Mouse (Mus musculus): ENCODE data around the gene Ntm. TPM values are rescaled to one million over a fixed set of nuclear protein-coding genes. Genes with fewer than 3 reads are reported as not detected.

The Ntm gene
- polyA plus RNA-seq, 1 experiment, result not detected

DNA sequence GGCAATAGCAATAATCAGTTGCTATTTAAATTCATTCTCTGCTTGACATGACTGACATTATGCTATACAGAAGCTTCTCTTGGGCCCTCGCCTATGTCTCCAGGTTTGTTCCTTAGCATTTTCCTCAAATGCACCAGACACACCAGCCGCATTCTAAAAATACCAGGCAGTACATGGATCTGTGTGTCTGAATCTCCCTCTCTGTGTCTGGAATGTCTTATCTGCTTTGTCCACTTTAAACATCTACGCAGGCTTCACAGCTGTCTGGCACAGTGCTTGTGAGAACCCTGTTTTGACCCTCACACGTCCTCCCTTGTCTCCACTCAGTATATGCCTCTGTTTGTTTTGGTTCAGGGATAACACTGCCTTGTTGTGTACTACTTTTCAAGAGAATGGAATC lies 937.3 kb downstream of the Ntm start:
- Histone ChIP-seq H3K79me2 (ENCODE audit: control insufficient read depth, insufficient read depth) (no peaks in the 10 kb centered on the region), H3K4me3 (ENCODE audit: insufficient read depth, poor library complexity, severe bottlenecking) (no peak overlapping the region), H3K27me3 (ENCODE audit: control insufficient read depth, insufficient read depth, insufficient read length) (no peaks in the 10 kb centered on the region), H3K79me3 (ENCODE audit: low read depth) (no peaks in the 10 kb centered on the region), H3ac (ENCODE audit: control insufficient read depth, insufficient read length, low read depth) (no peak overlapping the region), H3K36me3 (ENCODE audit: control insufficient read depth, insufficient read depth) (no peaks in the 10 kb centered on the region)
- no peak for TF ChIP-seq FOSL1 (IDR thresholded peaks at IDR 0.05; ENCODE audit: insufficient read depth, low read length, poor library complexity, severe bottlenecking)
- no peak for TF ChIP-seq MYOD1 (IDR thresholded peaks at IDR 0.05; ENCODE audit: control insufficient read depth, insufficient read length, low read depth)
- no peak for TF ChIP-seq CTCF (IDR thresholded peaks at IDR 0.05; ENCODE audit: control insufficient read depth, insufficient read depth, insufficient read length)
- TF ChIP-seq USF1 (IDR thresholded peaks at IDR 0.05; ENCODE audit: low read depth), result no peak

DNA sequence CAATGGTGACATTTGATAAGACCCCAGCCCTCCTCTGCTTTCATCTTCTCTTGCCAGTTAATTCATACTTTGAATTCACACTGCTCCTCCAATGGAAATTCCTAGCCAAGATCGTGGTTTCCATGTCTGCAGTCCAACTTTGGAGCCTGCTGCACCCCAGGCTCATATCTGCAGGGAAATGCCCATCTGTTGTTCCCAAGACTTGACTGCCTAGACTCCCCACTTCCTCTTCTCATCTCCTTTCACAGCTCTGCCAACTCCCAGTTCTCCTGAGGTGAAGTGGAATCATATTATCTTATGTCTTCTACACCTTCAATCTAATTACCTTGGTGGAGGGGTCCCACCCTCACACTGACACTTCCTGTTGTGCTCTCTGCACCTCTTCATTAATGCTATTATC lies 937.8 kb downstream of the Ntm start:
- no peak for TF ChIP-seq CTCF (IDR thresholded peaks at IDR 0.05; ENCODE audit: control insufficient read depth, insufficient read depth, insufficient read length)
- TF ChIP-seq CEBPB (IDR thresholded peaks at IDR 0.05; ENCODE audit: low read depth), result no peak
- TF ChIP-seq MYOG (IDR thresholded peaks at IDR 0.05; ENCODE audit: control insufficient read depth, extremely low read depth, insufficient read length), result no peak
- TF ChIP-seq MAX (IDR thresholded peaks at IDR 0.05), result no peak
- no peak for TF ChIP-seq MYOD1 (IDR thresholded peaks at IDR 0.05; ENCODE audit: control insufficient read depth, insufficient read length, low read depth)
- no peak for TF ChIP-seq USF1 (IDR thresholded peaks at IDR 0.05; ENCODE audit: low read depth)
- no peak for TF ChIP-seq FOSL1 (IDR thresholded peaks at IDR 0.05; ENCODE audit: insufficient read depth, low read length, poor library complexity, severe bottlenecking)
- Histone ChIP-seq H3K79me3 (ENCODE audit: low read depth) (no peaks in the 10 kb centered on the region), H3ac (ENCODE audit: control insufficient read depth, insufficient read length, low read depth) (no peak overlapping the region), H3K36me3 (ENCODE audit: control insufficient read depth, insufficient read depth) (no peaks in the 10 kb centered on the region), H3K27me3 (ENCODE audit: control insufficient read depth, insufficient read depth, insufficient read length) (no peaks in the 10 kb centered on the region), H3K79me2 (ENCODE audit: control insufficient read depth, insufficient read depth) (no peaks in the 10 kb centered on the region), H3K4me3 (ENCODE audit: insufficient read depth, poor library complexity, severe bottlenecking) (no peak overlapping the region)

DNA sequence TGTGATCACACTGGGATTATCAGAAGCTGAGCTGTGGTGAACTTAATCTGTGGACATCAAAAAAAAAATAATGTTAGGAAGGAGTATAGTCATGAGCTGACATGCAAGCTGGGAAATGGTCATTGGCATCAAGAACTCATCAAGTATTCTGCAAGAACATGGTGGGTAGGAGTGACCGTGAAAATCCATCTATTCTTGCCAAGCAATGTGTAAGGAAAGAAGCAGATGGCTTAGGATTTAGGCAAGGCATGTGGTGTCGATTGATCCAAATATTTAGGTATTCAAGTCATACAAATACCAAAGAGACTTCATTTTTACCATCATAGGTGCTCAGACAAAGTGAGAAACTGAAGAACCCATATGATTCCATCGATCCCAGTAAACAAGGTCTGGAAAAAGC lies 946.1 kb downstream of the Ntm start:
- no peaks in the 10 kb centered on the region for H3K36me3 ChIP-seq (ENCODE audit: control insufficient read depth, insufficient read depth)
- H3ac ChIP-seq (ENCODE audit: control insufficient read depth, insufficient read length, low read depth), result no peak overlapping the region
- TF ChIP-seq MAX (IDR thresholded peaks at IDR 0.05) (no peak), MYOG (IDR thresholded peaks at IDR 0.05; ENCODE audit: control insufficient read depth, extremely low read depth, insufficient read length) (no peak), MYOD1 (IDR thresholded peaks at IDR 0.05; ENCODE audit: control insufficient read depth, insufficient read length, low read depth) (no peak), CTCF (IDR thresholded peaks at IDR 0.05; ENCODE audit: control insufficient read depth, insufficient read depth, insufficient read length) (no peak), USF1 (IDR thresholded peaks at IDR 0.05; ENCODE audit: low read depth) (no peak), CEBPB (IDR thresholded peaks at IDR 0.05; ENCODE audit: low read depth) (no peak), FOSL1 (IDR thresholded peaks at IDR 0.05; ENCODE audit: insufficient read depth, low read length, poor library complexity, severe bottlenecking) (no peak)
- no peaks in the 10 kb centered on the region for H3K79me2 ChIP-seq (ENCODE audit: control insufficient read depth, insufficient read depth)
- no peaks in the 10 kb centered on the region for H3K27me3 ChIP-seq (ENCODE audit: control insufficient read depth, insufficient read depth, insufficient read length)
- no peak overlapping the region for H3K4me3 ChIP-seq (ENCODE audit: insufficient read depth, poor library complexity, severe bottlenecking)
- no peaks in the 10 kb centered on the region for H3K79me3 ChIP-seq (ENCODE audit: low read depth)

DNA sequence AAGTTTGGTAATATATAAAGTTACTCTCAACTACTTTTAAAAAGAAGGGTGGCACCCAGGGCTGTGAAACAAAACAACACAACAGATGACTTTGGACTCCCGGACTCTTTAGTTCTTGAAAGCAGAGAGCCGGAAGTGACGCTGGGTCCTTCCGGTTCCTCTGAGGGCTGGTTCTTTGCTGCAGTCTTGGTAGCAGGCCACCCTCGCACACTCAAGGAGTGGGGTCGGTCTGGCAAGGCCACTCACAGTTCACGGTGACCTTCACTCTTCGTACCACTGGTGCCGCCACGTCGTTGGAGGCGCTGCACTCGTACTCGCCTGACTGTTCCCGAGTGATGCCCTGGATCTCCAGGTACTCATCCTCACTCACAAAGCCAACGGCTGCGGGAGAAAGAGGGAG lies 949.1 kb downstream of the Ntm start:
- Histone ChIP-seq H3ac (ENCODE audit: control insufficient read depth, insufficient read length, low read depth) (no peak overlapping the region), H3K79me3 (ENCODE audit: low read depth) (no peaks in the 10 kb centered on the region), H3K27me3 (ENCODE audit: control insufficient read depth, insufficient read depth, insufficient read length) (no peaks in the 10 kb centered on the region), H3K36me3 (ENCODE audit: control insufficient read depth, insufficient read depth) (no peaks in the 10 kb centered on the region), H3K79me2 (ENCODE audit: control insufficient read depth, insufficient read depth) (no peaks in the 10 kb centered on the region), H3K4me3 (ENCODE audit: insufficient read depth, poor library complexity, severe bottlenecking) (no peak overlapping the region)
- TF ChIP-seq USF1 (IDR thresholded peaks at IDR 0.05; ENCODE audit: low read depth) (no peak), FOSL1 (IDR thresholded peaks at IDR 0.05; ENCODE audit: insufficient read depth, low read length, poor library complexity, severe bottlenecking) (no peak), MAX (IDR thresholded peaks at IDR 0.05) (no peak), CEBPB (IDR thresholded peaks at IDR 0.05; ENCODE audit: low read depth) (no peak), CTCF (IDR thresholded peaks at IDR 0.05; ENCODE audit: control insufficient read depth, insufficient read depth, insufficient read length) (no peak), MYOG (IDR thresholded peaks at IDR 0.05; ENCODE audit: control insufficient read depth, extremely low read depth, insufficient read length) (no peak), MYOD1 (IDR thresholded peaks at IDR 0.05; ENCODE audit: control insufficient read depth, insufficient read length, low read depth) (no peak)

DNA sequence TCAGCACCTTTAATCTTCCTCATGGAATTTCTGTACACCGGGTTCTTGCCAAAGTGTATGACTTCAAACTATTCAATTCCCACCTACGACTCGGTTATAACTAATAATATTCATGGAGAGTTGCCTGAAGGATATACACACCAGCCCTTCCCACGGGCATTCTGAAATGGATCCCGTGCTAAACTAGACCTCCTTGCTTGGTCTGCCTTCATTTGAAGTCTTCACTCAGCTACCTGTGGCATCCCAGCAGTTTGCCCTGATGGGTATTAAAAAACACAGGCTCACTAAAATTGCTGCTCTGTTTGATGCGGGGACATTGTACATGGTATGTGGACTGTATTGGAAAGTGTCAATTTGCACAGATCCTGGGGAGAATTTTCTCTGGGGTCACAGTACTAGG lies 950.4 kb downstream of the Ntm start:
- no peak for TF ChIP-seq CEBPB (IDR thresholded peaks at IDR 0.05; ENCODE audit: low read depth)
- no peak for TF ChIP-seq MYOG (IDR thresholded peaks at IDR 0.05; ENCODE audit: control insufficient read depth, extremely low read depth, insufficient read length)
- no peak for TF ChIP-seq MAX (IDR thresholded peaks at IDR 0.05)
- TF ChIP-seq CTCF (IDR thresholded peaks at IDR 0.05; ENCODE audit: control insufficient read depth, insufficient read depth, insufficient read length), result no peak
- TF ChIP-seq USF1 (IDR thresholded peaks at IDR 0.05; ENCODE audit: low read depth), result no peak
- TF ChIP-seq FOSL1 (IDR thresholded peaks at IDR 0.05; ENCODE audit: insufficient read depth, low read length, poor library complexity, severe bottlenecking), result no peak
- no peak for TF ChIP-seq MYOD1 (IDR thresholded peaks at IDR 0.05; ENCODE audit: control insufficient read depth, insufficient read length, low read depth)
- H3K4me3 ChIP-seq (ENCODE audit: insufficient read depth, poor library complexity, severe bottlenecking), result no peak overlapping the region
- H3K79me2 ChIP-seq (ENCODE audit: control insufficient read depth, insufficient read depth), result no peaks in the 10 kb centered on the region
- no peaks in the 10 kb centered on the region for H3K27me3 ChIP-seq (ENCODE audit: control insufficient read depth, insufficient read depth, insufficient read length)
- no peaks in the 10 kb centered on the region for H3K36me3 ChIP-seq (ENCODE audit: control insufficient read depth, insufficient read depth)
- H3ac ChIP-seq (ENCODE audit: control insufficient read depth, insufficient read length, low read depth), result no peak overlapping the region
- no peaks in the 10 kb centered on the region for H3K79me3 ChIP-seq (ENCODE audit: low read depth)

DNA sequence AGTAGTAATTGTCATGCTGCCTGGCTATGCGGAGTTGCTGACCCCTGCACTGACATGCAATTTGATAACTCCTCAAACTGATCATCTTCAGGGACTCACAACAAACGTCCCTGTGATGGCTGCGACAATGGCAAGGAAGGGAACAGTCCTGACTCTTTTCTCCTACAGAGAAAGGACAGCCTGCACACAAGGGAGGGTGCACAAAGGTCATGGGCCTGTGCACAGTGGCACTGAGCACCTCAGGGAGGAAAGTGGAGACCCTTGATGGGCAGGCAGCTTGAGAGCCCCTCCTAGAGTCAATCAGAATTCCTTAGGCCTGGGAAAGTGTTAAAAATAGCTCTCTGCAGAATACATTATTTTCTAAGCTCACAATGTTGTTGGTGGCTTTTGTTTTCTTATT lies 951.5 kb downstream of the Ntm start:
- no peaks in the 10 kb centered on the region for H3K27me3 ChIP-seq (ENCODE audit: control insufficient read depth, insufficient read depth, insufficient read length)
- no peak overlapping the region for H3ac ChIP-seq (ENCODE audit: control insufficient read depth, insufficient read length, low read depth)
- no peaks in the 10 kb centered on the region for H3K36me3 ChIP-seq (ENCODE audit: control insufficient read depth, insufficient read depth)
- H3K79me2 ChIP-seq (ENCODE audit: control insufficient read depth, insufficient read depth), result no peaks in the 10 kb centered on the region
- TF ChIP-seq FOSL1 (IDR thresholded peaks at IDR 0.05; ENCODE audit: insufficient read depth, low read length, poor library complexity, severe bottlenecking) (no peak), CEBPB (IDR thresholded peaks at IDR 0.05; ENCODE audit: low read depth) (no peak), CTCF (IDR thresholded peaks at IDR 0.05; ENCODE audit: control insufficient read depth, insufficient read depth, insufficient read length) (no peak), USF1 (IDR thresholded peaks at IDR 0.05; ENCODE audit: low read depth) (no peak), MYOD1 (IDR thresholded peaks at IDR 0.05; ENCODE audit: control insufficient read depth, insufficient read length, low read depth) (no peak), MYOG (IDR thresholded peaks at IDR 0.05; ENCODE audit: control insufficient read depth, extremely low read depth, insufficient read length) (no peak), MAX (IDR thresholded peaks at IDR 0.05) (no peak)
- H3K79me3 ChIP-seq (ENCODE audit: low read depth), result no peaks in the 10 kb centered on the region
- no peak overlapping the region for H3K4me3 ChIP-seq (ENCODE audit: insufficient read depth, poor library complexity, severe bottlenecking)

Data from C2C12 (cell line).